Mouse (Mus musculus): ENCODE data around the gene Asap2. TPM values are rescaled to one million over a fixed set of nuclear protein-coding genes. Genes with fewer than 3 reads are reported as not detected.

Gene Asap2
- polyA plus RNA-seq, 1 experiment from 2014 or later: 7.6 TPM

DNA sequence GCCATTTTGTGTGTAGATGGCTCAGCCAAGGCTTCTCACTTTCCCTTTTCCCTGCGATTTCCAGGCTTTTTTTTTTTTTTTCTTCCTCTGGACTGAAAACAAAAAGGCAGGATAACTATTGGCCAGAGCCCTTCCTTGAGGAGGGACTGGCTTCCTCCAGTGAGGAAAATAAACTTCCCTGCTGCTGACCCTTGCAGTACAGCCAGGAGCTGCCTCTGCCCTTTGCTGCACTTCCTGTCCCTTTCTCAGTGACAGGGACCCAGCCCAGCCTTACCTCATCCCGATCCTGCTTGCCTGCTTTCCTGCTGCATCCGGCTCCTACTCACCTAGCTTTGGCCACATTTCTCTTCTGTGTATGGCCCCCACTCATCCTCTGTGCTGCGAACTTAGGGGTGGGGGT, 164.8 kb downstream of the Asap2 start:
- ATAC-seq (ENCODE audit: insufficient read depth, low FRiP score, low read depth): no peak
- Histone ChIP-seq H3K4me3 (replicated peaks) (no peak overlapping the region), H3K9ac (no peak overlapping the region), H3K36me3 (no peaks in the 10 kb centered on the region), H3K27me3 (replicated peaks) (no peaks in the 10 kb centered on the region), H3K4me2 (no peak overlapping the region), H3K9me3 (no peaks in the 10 kb centered on the region), H3K4me1 (peaks cover 27% of the 10 kb centered on the region), H3K27ac (no peak overlapping the region)
- WGBS: 57% methylated on average over 4 of the region's 4 CpGs

DNA sequence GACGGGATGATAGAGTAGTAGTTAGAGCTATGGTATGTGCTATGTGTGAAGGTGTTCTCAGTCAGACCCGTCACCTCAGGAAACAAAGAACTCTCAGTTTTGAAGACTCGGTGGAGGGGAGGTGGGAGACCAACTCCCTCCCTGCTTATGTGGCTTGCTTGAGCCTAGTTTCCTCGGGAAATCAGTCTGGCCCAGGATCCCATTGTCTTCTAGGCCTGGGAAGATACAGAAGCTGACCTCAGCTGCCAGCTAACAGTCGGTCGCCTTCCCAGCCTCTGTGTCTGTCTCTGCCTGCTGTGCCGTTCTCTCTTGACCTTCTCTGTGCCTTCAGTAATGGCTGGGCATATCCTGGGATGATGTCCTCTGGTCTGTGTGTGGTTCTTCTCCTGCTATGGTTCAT, 169.0 kb downstream of the Asap2 start:
- 62% methylated on average over 7 of the region's 7 CpGs for WGBS
- peaks cover 42% of the 10 kb centered on the region for H3K4me1 ChIP-seq
- H3K36me3 ChIP-seq: no peaks in the 10 kb centered on the region
- no peak overlapping the region for H3K4me3 ChIP-seq (replicated peaks)
- no peak for ATAC-seq (ENCODE audit: insufficient read depth, low FRiP score, low read depth)
- no peaks in the 10 kb centered on the region for H3K27me3 ChIP-seq (replicated peaks)
- no peak overlapping the region for H3K9ac ChIP-seq
- no peak overlapping the region for H3K4me2 ChIP-seq
- H3K9me3 ChIP-seq: no peaks in the 10 kb centered on the region
- no peak overlapping the region for H3K27ac ChIP-seq

DNA sequence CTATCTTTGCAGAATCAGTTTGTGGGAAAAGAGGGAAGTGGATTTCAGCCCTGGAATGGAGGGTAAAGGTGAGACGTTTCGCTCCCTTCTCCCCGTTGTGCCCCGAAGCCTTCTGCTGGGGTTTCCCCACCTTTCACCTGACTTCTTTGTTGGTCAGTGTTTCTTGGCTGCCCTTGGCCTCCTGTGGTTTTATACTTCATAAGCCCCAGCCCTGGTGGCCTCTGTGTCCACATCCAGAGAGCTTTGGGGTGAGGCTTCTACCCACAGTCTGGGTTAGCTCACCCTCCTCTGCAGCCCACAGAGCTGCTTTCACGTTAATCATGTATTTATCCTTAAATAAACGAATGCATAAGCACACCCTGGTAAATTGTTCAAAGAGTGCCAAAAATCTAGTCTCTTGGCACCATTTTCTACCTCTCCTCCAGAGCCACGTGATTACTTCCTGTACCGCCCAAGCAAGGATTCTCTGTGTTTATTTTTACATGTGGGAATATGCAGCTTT, 170.1 kb downstream of the Asap2 start:
- peak overlapping the region; percentile 20 for H3K4me2 ChIP-seq
- H3K27me3 ChIP-seq (replicated peaks): no peaks in the 10 kb centered on the region
- H3K4me3 ChIP-seq (replicated peaks): no peak overlapping the region
- H3K27ac ChIP-seq: no peak overlapping the region
- H3K36me3 ChIP-seq: no peaks in the 10 kb centered on the region
- peaks cover 43% of the 10 kb centered on the region; the same call in 1 of the 2 replicates for H3K4me1 ChIP-seq
- no peak overlapping the region for H3K9ac ChIP-seq
- H3K9me3 ChIP-seq: no peaks in the 10 kb centered on the region
- 40% methylated on average over 8 of the region's 8 CpGs for WGBS
- ATAC-seq (ENCODE audit: insufficient read depth, low FRiP score, low read depth): peak; percentile 70

DNA sequence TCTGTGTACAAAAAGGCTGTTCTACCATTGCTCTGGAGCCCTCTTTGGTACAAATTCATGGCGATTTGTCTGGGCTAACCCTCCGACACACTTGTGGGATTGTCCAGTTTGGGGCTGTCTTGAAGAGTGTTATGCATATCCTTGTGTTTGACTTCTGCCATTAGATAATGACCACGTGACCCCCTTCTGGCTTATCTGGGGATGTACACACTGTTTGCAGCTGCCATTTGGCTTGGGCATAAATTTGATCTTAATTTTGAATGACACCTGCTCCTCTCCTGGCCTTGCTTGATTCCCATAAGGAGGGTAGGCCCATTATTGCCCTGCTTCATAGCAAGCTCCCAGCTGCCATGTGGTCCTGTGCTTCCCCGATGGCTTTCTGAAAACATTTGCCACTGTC, 171.6 kb downstream of the Asap2 start:
- H3K9ac ChIP-seq: no peak overlapping the region
- no peak overlapping the region for H3K4me3 ChIP-seq (replicated peaks)
- no peak overlapping the region for H3K4me2 ChIP-seq
- 0 out of 2 replicates have a peak, but pooled peaks have one; percentile 33 for ATAC-seq (ENCODE audit: insufficient read depth, low FRiP score, low read depth)
- no peaks in the 10 kb centered on the region for H3K9me3 ChIP-seq
- H3K27ac ChIP-seq: no peak overlapping the region
- H3K36me3 ChIP-seq: no peaks in the 10 kb centered on the region
- H3K4me1 ChIP-seq: peaks cover 36% of the 10 kb centered on the region; the same call in 1 of the 2 replicates
- 82% methylated on average over 4 of the region's 4 CpGs for WGBS
- no peaks in the 10 kb centered on the region for H3K27me3 ChIP-seq (replicated peaks)

DNA sequence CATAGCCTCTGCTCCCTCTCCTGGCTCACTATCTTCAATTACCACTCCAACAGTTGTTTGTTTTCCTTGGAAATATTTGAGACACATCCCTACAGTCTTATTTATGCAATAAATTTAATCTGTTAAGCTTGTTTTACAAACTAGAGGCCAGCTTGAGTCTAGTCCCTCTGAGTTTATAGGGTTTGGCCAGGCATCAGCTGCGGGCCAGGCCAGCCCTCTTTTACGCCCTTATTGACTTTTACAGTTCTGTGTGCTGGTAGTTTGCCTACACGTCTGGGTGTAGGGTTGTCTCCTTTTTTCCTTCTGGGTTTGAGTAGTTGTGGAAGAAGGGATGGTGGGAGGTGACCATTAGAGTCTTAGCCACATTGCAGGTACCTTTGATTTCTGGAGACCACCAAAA, 173.4 kb downstream of the Asap2 start:
- H3K36me3 ChIP-seq: no peaks in the 10 kb centered on the region
- WGBS: 47% methylated on average over 3 of the region's 3 CpGs
- ATAC-seq (ENCODE audit: insufficient read depth, low FRiP score, low read depth): no peak
- no peaks in the 10 kb centered on the region for H3K27me3 ChIP-seq (replicated peaks)
- peaks cover 43% of the 10 kb centered on the region for H3K4me1 ChIP-seq
- H3K4me2 ChIP-seq: no peak overlapping the region
- no peak overlapping the region for H3K4me3 ChIP-seq (replicated peaks)
- H3K9ac ChIP-seq: no peak overlapping the region
- peak overlapping the region; percentile 44; the same call in 1 of the 2 replicates for H3K27ac ChIP-seq
- H3K9me3 ChIP-seq: no peaks in the 10 kb centered on the region

DNA sequence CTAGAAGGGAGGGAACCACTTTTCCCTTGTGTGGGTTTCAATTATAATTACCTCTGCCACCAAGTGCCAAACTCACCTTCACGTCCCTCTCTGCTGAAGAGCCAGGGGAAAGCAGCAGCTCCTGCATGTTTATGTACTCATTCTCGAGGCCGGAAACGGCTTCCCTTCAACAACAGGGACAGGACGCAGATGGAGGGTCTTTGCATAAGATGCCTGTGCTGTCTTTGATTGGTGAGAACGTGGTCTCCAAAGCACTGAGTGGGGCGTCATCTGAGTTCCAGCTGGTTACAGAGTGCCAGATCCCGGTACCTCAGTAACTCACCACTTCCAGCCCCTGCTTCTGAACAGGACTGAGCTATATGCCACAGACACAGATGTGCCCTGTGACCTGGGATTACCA, 174.0 kb downstream of the Asap2 start:
- H3K27ac ChIP-seq: peak overlapping the region; percentile 21; the same call in 1 of the 2 replicates
- peaks cover 43% of the 10 kb centered on the region for H3K4me1 ChIP-seq
- WGBS: 51% methylated on average over 8 of the region's 8 CpGs
- no peaks in the 10 kb centered on the region for H3K9me3 ChIP-seq
- no peak overlapping the region for H3K4me2 ChIP-seq
- peaks cover 2% of the 10 kb centered on the region; the same call in 1 of the 2 replicates for H3K36me3 ChIP-seq
- H3K4me3 ChIP-seq (replicated peaks): no peak overlapping the region
- no peak for ATAC-seq (ENCODE audit: insufficient read depth, low FRiP score, low read depth)
- no peaks in the 10 kb centered on the region for H3K27me3 ChIP-seq (replicated peaks)
- no peak overlapping the region for H3K9ac ChIP-seq

DNA sequence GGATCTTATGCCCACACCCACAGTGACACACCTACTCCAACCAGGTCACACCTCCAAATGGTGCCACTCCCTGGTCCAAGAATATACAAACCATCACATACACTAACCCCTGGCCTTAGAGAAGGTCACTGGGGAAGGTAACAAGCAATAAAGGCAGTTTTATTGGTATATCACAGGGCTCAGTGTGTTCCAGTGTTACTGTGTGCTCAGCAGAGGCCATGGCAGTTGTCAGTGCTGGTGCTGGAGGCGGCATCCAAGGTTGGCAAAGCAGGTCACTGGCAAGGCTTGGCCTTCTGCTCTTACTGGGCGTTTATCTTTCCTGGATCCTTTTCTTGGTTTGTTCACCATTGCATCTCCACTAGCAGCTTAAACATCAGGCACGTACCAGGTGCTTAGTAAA, 174.9 kb downstream of the Asap2 start:
- Histone ChIP-seq H3K9ac (no peak overlapping the region), H3K4me1 (peaks cover 34% of the 10 kb centered on the region), H3K4me3 (replicated peaks) (no peak overlapping the region), H3K9me3 (no peaks in the 10 kb centered on the region), H3K27ac (no peak overlapping the region), H3K4me2 (no peak overlapping the region), H3K36me3 (peaks cover 8% of the 10 kb centered on the region; the same call in 1 of the 2 replicates), H3K27me3 (replicated peaks) (no peaks in the 10 kb centered on the region)
- ATAC-seq (ENCODE audit: insufficient read depth, low FRiP score, low read depth): no peak
- 84% methylated on average over 3 of the region's 3 CpGs for WGBS

DNA sequence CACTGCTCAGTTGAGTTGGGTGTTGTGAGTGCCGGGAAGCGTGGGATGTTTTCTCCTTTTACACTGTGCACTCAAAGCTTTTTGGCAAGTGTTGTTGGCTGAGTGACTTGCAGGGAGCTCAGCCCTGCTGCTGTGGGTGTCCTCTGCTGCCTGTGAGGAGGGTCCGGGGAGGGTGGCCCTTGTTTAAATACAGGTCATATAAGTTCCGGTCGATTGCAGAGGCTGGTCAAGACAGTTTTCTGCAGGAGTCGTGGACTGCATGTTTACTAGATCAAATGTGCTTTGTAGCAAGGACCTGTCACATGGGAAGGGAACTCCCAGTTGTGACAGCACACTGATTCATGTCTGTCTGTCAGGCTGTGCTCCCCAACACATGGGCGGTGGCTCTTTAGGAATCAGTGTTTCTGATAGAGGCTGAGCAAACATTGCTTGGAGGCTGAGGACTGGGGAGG, 175.7 kb downstream of the Asap2 start:
- Histone ChIP-seq H3K4me1 (peaks cover 28% of the 10 kb centered on the region), H3K9me3 (no peaks in the 10 kb centered on the region), H3K36me3 (peaks cover 8% of the 10 kb centered on the region; the same call in 1 of the 2 replicates), H3K9ac (no peak overlapping the region), H3K27me3 (replicated peaks) (no peaks in the 10 kb centered on the region), H3K27ac (no peak overlapping the region), H3K4me2 (no peak overlapping the region), H3K4me3 (replicated peaks) (no peak overlapping the region)
- 47% methylated on average over 7 of the region's 7 CpGs for WGBS
- ATAC-seq (ENCODE audit: insufficient read depth, low FRiP score, low read depth): 0 out of 2 replicates have a peak, but pooled peaks have one; percentile 6

DNA sequence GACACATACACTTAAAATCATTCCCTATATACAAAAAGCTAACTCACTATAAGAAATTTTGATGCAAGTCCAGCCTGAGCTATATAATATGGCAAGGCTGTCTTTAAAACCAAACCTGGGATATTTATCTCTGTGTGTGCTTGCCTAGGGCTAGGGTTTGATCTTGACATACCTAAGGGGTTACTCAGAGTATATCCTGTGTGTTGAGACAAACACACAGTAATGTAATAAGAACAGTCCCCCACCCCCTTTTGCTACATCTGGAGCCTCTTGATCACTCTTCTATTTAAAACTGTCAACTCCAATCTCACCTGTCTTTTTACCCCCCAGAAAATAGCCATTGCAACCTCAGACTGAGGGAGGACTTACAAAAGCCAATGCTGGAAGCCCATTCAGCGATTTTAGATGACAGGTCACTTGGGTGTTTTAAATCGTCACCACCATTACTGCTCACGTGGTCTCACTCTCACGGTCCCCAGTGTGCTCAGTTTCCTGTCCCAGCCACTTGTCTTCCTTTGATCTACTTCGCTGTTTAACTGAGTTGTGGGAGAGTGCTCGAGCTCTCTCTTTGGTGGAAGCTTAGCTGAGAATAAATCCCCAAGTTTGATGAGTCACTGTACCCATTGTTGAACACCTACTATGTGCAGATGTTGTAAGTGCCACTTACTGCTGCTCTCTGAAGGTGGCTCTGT, 176.8 kb downstream of the Asap2 start:
- no peak overlapping the region for H3K4me2 ChIP-seq
- no peak overlapping the region for H3K27ac ChIP-seq
- no peak for ATAC-seq (ENCODE audit: insufficient read depth, low FRiP score, low read depth)
- H3K4me1 ChIP-seq: peaks cover 28% of the 10 kb centered on the region
- H3K27me3 ChIP-seq (replicated peaks): no peaks in the 10 kb centered on the region
- peaks cover 8% of the 10 kb centered on the region; the same call in 1 of the 2 replicates for H3K36me3 ChIP-seq
- no peaks in the 10 kb centered on the region for H3K9me3 ChIP-seq
- H3K4me3 ChIP-seq (replicated peaks): no peak overlapping the region
- no peak overlapping the region for H3K9ac ChIP-seq
- 23% methylated on average over 6 of the region's 6 CpGs for WGBS

DNA sequence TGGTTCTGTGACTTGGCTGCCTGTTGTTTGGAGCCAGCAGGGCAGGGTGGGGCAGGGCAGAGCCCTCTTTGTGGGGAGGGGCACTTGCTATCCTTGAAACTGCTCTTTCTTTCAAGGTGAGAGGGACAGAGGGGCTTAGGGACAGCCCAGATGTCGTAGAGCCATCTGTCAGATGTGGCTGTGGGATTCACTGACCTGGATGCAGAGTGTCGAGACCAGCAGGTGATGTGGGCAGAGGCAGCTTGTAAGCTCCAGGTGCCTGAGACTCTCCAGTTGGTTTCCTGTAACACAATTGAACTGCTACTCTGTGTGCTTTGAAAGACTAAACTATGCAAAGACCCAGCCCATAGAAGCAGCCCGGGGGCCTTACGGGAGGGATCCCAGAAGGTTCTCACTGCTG, 177.5 kb downstream of the Asap2 start:
- WGBS: 59% methylated on average over 4 of the region's 4 CpGs
- no peak overlapping the region for H3K9ac ChIP-seq
- no peak overlapping the region; the same call in 1 of the 2 replicates for H3K27ac ChIP-seq
- no peak overlapping the region for H3K4me2 ChIP-seq
- no peak overlapping the region for H3K4me3 ChIP-seq (replicated peaks)
- H3K36me3 ChIP-seq: peaks cover 8% of the 10 kb centered on the region; the same call in 1 of the 2 replicates
- no peaks in the 10 kb centered on the region for H3K9me3 ChIP-seq
- peaks cover 28% of the 10 kb centered on the region for H3K4me1 ChIP-seq
- H3K27me3 ChIP-seq (replicated peaks): no peaks in the 10 kb centered on the region
- ATAC-seq (ENCODE audit: insufficient read depth, low FRiP score, low read depth): no peak

DNA sequence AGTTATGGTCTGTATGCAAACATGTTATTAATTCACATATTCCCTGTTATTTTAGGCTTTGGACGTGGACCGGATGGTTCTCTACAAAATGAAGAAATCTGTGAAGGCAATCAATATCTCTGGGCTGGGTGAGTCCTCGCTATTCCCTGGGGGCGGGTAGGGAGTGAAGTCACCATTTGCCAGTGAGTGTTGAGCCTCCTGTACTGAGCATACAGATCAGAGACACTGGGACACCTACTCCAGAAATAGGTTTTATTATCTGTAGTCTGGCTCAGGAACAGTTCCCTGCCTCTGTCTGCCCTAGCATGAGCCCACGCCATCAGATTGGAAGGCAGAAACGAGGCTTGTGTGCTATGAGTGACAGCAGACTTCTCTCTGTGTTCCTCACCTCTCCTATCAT, 177.9 kb downstream of the Asap2 start:
- ATAC-seq (ENCODE audit: insufficient read depth, low FRiP score, low read depth): no peak
- H3K9ac ChIP-seq: no peak overlapping the region
- no peak overlapping the region for H3K27ac ChIP-seq
- H3K9me3 ChIP-seq: no peaks in the 10 kb centered on the region
- peaks cover 27% of the 10 kb centered on the region for H3K4me1 ChIP-seq
- H3K36me3 ChIP-seq: peaks cover 8% of the 10 kb centered on the region; the same call in 1 of the 2 replicates
- H3K4me3 ChIP-seq (replicated peaks): no peak overlapping the region
- 71% methylated on average over 6 of the region's 6 CpGs for WGBS
- no peak overlapping the region for H3K4me2 ChIP-seq
- no peaks in the 10 kb centered on the region for H3K27me3 ChIP-seq (replicated peaks)

DNA sequence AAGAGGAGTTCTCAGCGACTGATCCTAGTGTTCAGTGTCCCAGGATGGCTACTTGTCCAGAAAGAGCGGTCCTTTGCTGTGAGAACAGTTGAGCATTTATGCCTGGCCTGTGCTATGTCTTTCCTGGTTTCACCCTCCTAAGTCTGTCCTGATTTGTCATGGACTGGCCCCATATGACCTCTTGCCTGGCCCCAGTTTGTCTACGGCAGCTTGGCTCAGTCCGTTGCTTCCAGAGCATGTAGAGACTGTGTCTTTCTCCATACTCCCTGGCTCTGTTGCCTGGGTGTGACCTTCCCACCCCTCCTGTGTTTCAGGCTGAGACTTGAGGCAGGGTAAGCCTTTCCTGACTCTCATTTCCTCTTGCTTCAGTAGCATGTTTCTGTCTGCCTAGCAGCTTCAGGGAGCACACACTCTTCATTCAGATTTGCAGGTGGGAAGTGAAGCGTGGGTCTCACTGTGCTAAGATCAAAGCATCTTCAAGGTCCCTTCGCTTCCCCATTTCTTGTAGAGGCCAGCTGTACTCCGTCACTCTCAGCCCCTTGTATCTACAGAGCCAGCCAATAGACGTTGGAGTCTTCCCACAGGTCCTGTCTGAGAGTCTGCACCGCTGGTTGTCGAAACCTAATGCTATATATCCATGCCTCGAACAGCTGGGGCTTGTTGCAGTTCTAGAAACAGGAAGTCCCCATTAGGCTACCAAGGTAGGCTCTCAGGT, 181.7 kb downstream of the Asap2 start:
- no peaks in the 10 kb centered on the region for H3K9me3 ChIP-seq
- no peak overlapping the region for H3K9ac ChIP-seq
- H3K27me3 ChIP-seq (replicated peaks): no peaks in the 10 kb centered on the region
- no peak overlapping the region for H3K4me3 ChIP-seq (replicated peaks)
- H3K36me3 ChIP-seq: peaks cover 8% of the 10 kb centered on the region
- H3K4me1 ChIP-seq: peaks cover 10% of the 10 kb centered on the region
- no peak overlapping the region for H3K27ac ChIP-seq
- 72% methylated on average over 11 of the region's 11 CpGs for WGBS
- H3K4me2 ChIP-seq: no peak overlapping the region
- no peak for ATAC-seq (ENCODE audit: insufficient read depth, low FRiP score, low read depth)
